Mouse (Mus musculus): ENCODE data around the gene Tjp3.

- TF ChIP-seq CTCF (IDR thresholded peaks at IDR 0.05; ENCODE audit: low read depth) (peak; percentile 98), EP300 (IDR thresholded peaks at IDR 0.05; ENCODE audit: low read depth) (no peak)
Observed at GRCm38 (mm10) chr10:81244595-81244994, 46.8 kb downstream of the Tjp3 start.
